Mouse (Mus musculus) stomach, postnatal 0 days (tissue): ENCODE results near the gene Fcgr3.

Experiments used
- CTCF ChIP-seq: IDR thresholded peaks from 2 replicates; pipeline ENCODE4 v1.5.1; 2016; ENCODE audit warnings: antibody characterized with exemption, low read depth, mild to moderate bottlenecking, moderate library complexity
- EP300 ChIP-seq: optimal IDR thresholded peaks from 2 replicates; pipeline ENCODE3; 2016; ENCODE audit warnings: antibody characterized with exemption

DNA sequence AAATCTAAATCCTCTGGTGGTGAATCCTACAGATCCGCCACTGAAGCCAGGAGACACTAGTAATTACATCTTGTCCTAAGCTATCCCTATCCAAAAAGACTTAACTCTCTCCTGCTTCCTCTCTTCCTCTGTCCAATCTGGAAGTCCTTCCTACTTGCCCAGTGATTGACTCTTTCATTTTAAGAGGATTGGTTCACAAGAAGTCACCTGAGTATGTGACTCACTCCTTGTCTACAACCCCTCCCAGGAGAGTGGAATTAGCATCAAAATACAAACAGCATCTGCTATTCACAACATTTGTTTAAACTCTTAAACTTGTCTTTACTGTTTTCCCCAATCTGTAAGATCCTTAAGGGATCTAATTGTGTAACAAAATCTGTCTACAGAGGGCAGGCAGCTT is 25.2 kb upstream of the Fcgr3 start:
- TF ChIP-seq CTCF (no peak), EP300 (no peak)
